Mouse (Mus musculus): ENCODE results near the gene Mctp1. TPM values are rescaled to one million over a fixed set of nuclear protein-coding genes. Genes with fewer than 3 reads are reported as not detected.

Mctp1 gene
- total RNA-seq, 2 experiments from 2014 or later = 56.4 to 59.3 TPM

- no peak for DNase-seq
Measured at GRCm38 (mm10) chr13:76827738-76828137, 443.4 kb downstream of the Mctp1 start.

GRCm38 (mm10) chr13:76838031-76838430 lies 453.7 kb downstream of the Mctp1 start:
- no peak for DNase-seq

- no peak for DNase-seq
Measured at GRCm38 (mm10) chr13:76840712-76841111, 456.4 kb downstream of the Mctp1 start.

GRCm38 (mm10) chr13:76844629-76845255 lies 460.4 kb downstream of the Mctp1 start:
- peak; percentile 56 to 75 for DNase-seq

GRCm38 (mm10) chr13:76850412-76851054 lies 466.2 kb downstream of the Mctp1 start:
- no peak for DNase-seq

- DNase-seq = no peak
Measured at GRCm38 (mm10) chr13:76854306-76854705, 470.0 kb downstream of the Mctp1 start.

- no peak for DNase-seq
Measured at GRCm38 (mm10) chr13:76855021-76855420, 470.7 kb downstream of the Mctp1 start.

GRCm38 (mm10) chr13:76857024-76857423 lies 472.7 kb downstream of the Mctp1 start:
- DNase-seq = no peak

- DNase-seq = no peak
Measured at GRCm38 (mm10) chr13:76858078-76858482, 473.7 kb downstream of the Mctp1 start.

- no peak for DNase-seq
Measured at GRCm38 (mm10) chr13:76870291-76870690, 486.0 kb downstream of the Mctp1 start.

GRCm38 (mm10) chr13:76877887-76878763 lies 493.8 kb downstream of the Mctp1 start:
- DNase-seq = no peak

GRCm38 (mm10) chr13:76879008-76879407 lies 494.7 kb downstream of the Mctp1 start:
- DNase-seq = no peak

GRCm38 (mm10) chr13:76884517-76885092 lies 500.3 kb downstream of the Mctp1 start:
- no peak for DNase-seq

GRCm38 (mm10) chr13:76892987-76893386 lies 508.7 kb downstream of the Mctp1 start:
- DNase-seq = no peak

GRCm38 (mm10) chr13:76895770-76896456 lies 511.6 kb downstream of the Mctp1 start:
- DNase-seq = no peak

- DNase-seq = no peak
Measured at GRCm38 (mm10) chr13:76896457-76896790, 512.1 kb downstream of the Mctp1 start.

- DNase-seq = no peak
Measured at GRCm38 (mm10) chr13:76918321-76918720, 534.0 kb downstream of the Mctp1 start.

- DNase-seq = no peak
Measured at GRCm38 (mm10) chr13:76926851-76927250, 542.5 kb downstream of the Mctp1 start.

- DNase-seq = no peak
Measured at GRCm38 (mm10) chr13:76927875-76928440, 543.6 kb downstream of the Mctp1 start.

GRCm38 (mm10) chr13:76929152-76929551 lies 544.8 kb downstream of the Mctp1 start:
- DNase-seq = no peak

- DNase-seq = no peak
Measured at GRCm38 (mm10) chr13:76932933-76933332, 548.6 kb downstream of the Mctp1 start.

- no peak for DNase-seq
Measured at GRCm38 (mm10) chr13:76949234-76949633, 564.9 kb downstream of the Mctp1 start.
